Mouse (Mus musculus): ENCODE data around the gene Prmt3. TPM values are rescaled to one million over a fixed set of nuclear protein-coding genes. Genes with fewer than 3 reads are reported as not detected.

Prmt3 gene
- total and polyA plus RNA-seq, 3 experiments, result 62.5 to 73.9 (median 63.7) TPM

- Histone ChIP-seq H3K9me3 (replicated peaks; ENCODE audit: insufficient read depth, low read length) (no peaks in the 10 kb centered on the region), H3K9ac (ENCODE audit: control insufficient read depth, low read depth, low read length, poor library complexity, severe bottlenecking) (peak overlapping the region; percentile 35), H3K27ac (ENCODE audit: control insufficient read depth, low read depth, low read length) (no peak overlapping the region), H3K36me3 (ENCODE audit: control insufficient read depth in 1 of 2, insufficient read depth in 2 of 2, low read length in 2 of 2) (no peaks in the 10 kb centered on the region), H3K4me1 (ENCODE audit: control insufficient read depth in 1 of 2, insufficient read depth in 2 of 2, low read length in 2 of 2) (peaks cover 0 to 4% of the 10 kb centered on the region in 2 experiments; a peak in 1 of 4 replicates), H3K4me3 (ENCODE audit: control insufficient read depth in 1 of 2, insufficient read depth in 1 of 2, low read depth in 2 of 2, low read length in 2 of 2) (peak overlapping the region; percentile 36 to 39), H3K27me3 (ENCODE audit: control insufficient read depth in 1 of 2, insufficient read depth in 2 of 2, low read length in 2 of 2) (no peaks in the 10 kb centered on the region), H3K79me2 (ENCODE audit: control insufficient read depth, insufficient read depth, low read length, poor library complexity) (no peaks in the 10 kb centered on the region)
- peak; percentile 87 for DNase-seq (ENCODE audit: low read depth, low spot score)
- TF ChIP-seq ELF1 (IDR thresholded peaks at IDR 0.05; ENCODE audit: low read depth, low read length) (no peak), CTCF (IDR thresholded peaks at IDR 0.05 in 2 of 3, conservative IDR thresholded peaks at IDR 0.05 in 1 of 3; ENCODE audit: control insufficient read depth in 1 of 3, insufficient read depth in 1 of 3, low read depth in 2 of 3, low read length in 3 of 3, poor library complexity in 1 of 3, severe bottlenecking in 1 of 3) (peak; percentile 32 to 80 (median 68); a peak in 5 of 6 replicates), TBP (IDR thresholded peaks at IDR 0.05; ENCODE audit: low read depth, low read length) (no peak), ZNF384 (IDR thresholded peaks at IDR 0.05; ENCODE audit: low read depth, low read length) (no peak), RCOR1 (IDR thresholded peaks at IDR 0.05; ENCODE audit: low read depth, low read length) (no peak), SMC3 (IDR thresholded peaks at IDR 0.05; ENCODE audit: low read depth, low read length) (peak; percentile 76), MXI1 (IDR thresholded peaks at IDR 0.05; ENCODE audit: low read depth, low read length) (0 out of 2 replicates have a peak, but pooled peaks have one; percentile 13), MAX (IDR thresholded peaks at IDR 0.05; ENCODE audit: low read length) (no peak), MAZ (IDR thresholded peaks at IDR 0.05; ENCODE audit: low read depth, low read length) (no peak), HCFC1 (IDR thresholded peaks at IDR 0.05; ENCODE audit: low read depth, low read length) (0 out of 2 replicates have a peak, but pooled peaks have one; percentile 28), MAFK (IDR thresholded peaks at IDR 0.05; ENCODE audit: borderline replicate concordance, low read depth, low read length) (no peak), ZMIZ1 (IDR thresholded peaks at IDR 0.05; ENCODE audit: low read depth, low read length) (no peak), RAD21 (IDR thresholded peaks at IDR 0.05; ENCODE audit: low read depth, low read length) (peak; percentile 30), CHD1 (IDR thresholded peaks at IDR 0.05; ENCODE audit: low read depth, low read length) (no peak), MEF2A (IDR thresholded peaks at IDR 0.05; ENCODE audit: extremely low read depth, insufficient replicate concordance, low read depth, low read length, poor library complexity, severe bottlenecking) (no peak)
Measured at GRCm38 (mm10) chr7:49752730-49753506, 25.2 kb upstream of the Prmt3 start.

GRCm38 (mm10) chr7:49754767-49755166 lies 23.4 kb upstream of the Prmt3 start:
- Histone ChIP-seq H3K9ac (ENCODE audit: control insufficient read depth, low read depth, low read length, poor library complexity, severe bottlenecking) (peak overlapping the region; percentile 57), H3K9me3 (replicated peaks; ENCODE audit: insufficient read depth, low read length) (no peaks in the 10 kb centered on the region), H3K4me1 (ENCODE audit: control insufficient read depth in 1 of 2, insufficient read depth in 2 of 2, low read length in 2 of 2) (peaks cover 0 to 11% of the 10 kb centered on the region in 2 experiments; a peak in 1 of 4 replicates), H3K4me3 (ENCODE audit: control insufficient read depth in 1 of 2, insufficient read depth in 1 of 2, low read depth in 2 of 2, low read length in 2 of 2) (peak overlapping the region; percentile 28 to 50), H3K36me3 (ENCODE audit: control insufficient read depth in 1 of 2, insufficient read depth in 2 of 2, low read length in 2 of 2) (peaks cover 0 to 4% of the 10 kb centered on the region in 2 experiments; a peak in 1 of 4 replicates), H3K79me2 (ENCODE audit: control insufficient read depth, insufficient read depth, low read length, poor library complexity) (peaks cover 8% of the 10 kb centered on the region), H3K27me3 (ENCODE audit: control insufficient read depth in 1 of 2, insufficient read depth in 2 of 2, low read length in 2 of 2) (no peaks in the 10 kb centered on the region), H3K27ac (ENCODE audit: control insufficient read depth, low read depth, low read length) (no peak overlapping the region)
- DNase-seq (ENCODE audit: low read depth, low spot score), result peak; percentile 78
- TF ChIP-seq GABPA (IDR thresholded peaks at IDR 0.05; ENCODE audit: low read depth, low read length), result no peak
- peak; percentile 76 for TF ChIP-seq SMC3 (IDR thresholded peaks at IDR 0.05; ENCODE audit: low read depth, low read length)
- TF ChIP-seq NRF1 (IDR thresholded peaks at IDR 0.05; ENCODE audit: insufficient read depth, low read depth, low read length, poor library complexity, severe bottlenecking), result peak; percentile 40; the same call in 1 of the 2 replicates
- TF ChIP-seq KAT2A (conservative IDR thresholded peaks at IDR 0.05; ENCODE audit: low read depth, low read length), result no peak
- TF ChIP-seq USF1 (IDR thresholded peaks at IDR 0.05; ENCODE audit: low read depth, low read length), result no peak
- 0 out of 2 replicates have a peak, but pooled peaks have one; percentile 26 for TF ChIP-seq TBP (IDR thresholded peaks at IDR 0.05; ENCODE audit: low read depth, low read length)
- 0 out of 2 replicates have a peak, but pooled peaks have one; percentile 18 for TF ChIP-seq MYC (IDR thresholded peaks at IDR 0.05; ENCODE audit: low read depth, low read length)
- TF ChIP-seq MXI1 (IDR thresholded peaks at IDR 0.05; ENCODE audit: low read depth, low read length), result peak; percentile 49
- no peak for TF ChIP-seq TCF12 (IDR thresholded peaks at IDR 0.05; ENCODE audit: low read depth, low read length)
- TF ChIP-seq CHD1 (IDR thresholded peaks at IDR 0.05; ENCODE audit: low read depth, low read length), result no peak
- no peak for TF ChIP-seq ZKSCAN1 (IDR thresholded peaks at IDR 0.05; ENCODE audit: low read depth, low read length)
- 0 out of 2 replicates have a peak, but pooled peaks have one; percentile 36 for TF ChIP-seq MAX (IDR thresholded peaks at IDR 0.05; ENCODE audit: low read length)
- no peak for TF ChIP-seq MYB (IDR thresholded peaks at IDR 0.05; ENCODE audit: low read depth, low read length)
- TF ChIP-seq ZNF384 (IDR thresholded peaks at IDR 0.05; ENCODE audit: low read depth, low read length), result no peak
- TF ChIP-seq HCFC1 (IDR thresholded peaks at IDR 0.05; ENCODE audit: low read depth, low read length), result no peak
- peak; percentile 41 for TF ChIP-seq ZC3H11A (IDR thresholded peaks at IDR 0.05; ENCODE audit: low read depth, low read length)
- no peak for TF ChIP-seq ETS1 (IDR thresholded peaks at IDR 0.05; ENCODE audit: low read depth, low read length)
- no peak for TF ChIP-seq MEF2A (IDR thresholded peaks at IDR 0.05; ENCODE audit: extremely low read depth, insufficient replicate concordance, low read depth, low read length, poor library complexity, severe bottlenecking)
- TF ChIP-seq POLR2A (IDR thresholded peaks at IDR 0.05; ENCODE audit: control insufficient read depth in 1 of 2, insufficient read depth in 1 of 2, low read depth in 1 of 2, low read length in 2 of 2, poor library complexity in 1 of 2), result no peak
- no peak for TF ChIP-seq USF2 (IDR thresholded peaks at IDR 0.05; ENCODE audit: borderline replicate concordance in 1 of 2, insufficient read depth in 1 of 2, low read depth in 1 of 2, low read length in 2 of 2)
